Mouse (Mus musculus): ENCODE results near the gene Ripor3.
"Not testable (repeated sequence)": the region's sequence is repeated elsewhere in the genome, so short reads cannot be mapped to it uniquely, and the experiment has no call there.

The Ripor3 gene

GRCm38 (mm10) chr2:168009936-168010668, at the start of gene Ripor3:
Gene Ripor3, minus strand, starts transcription at chr2:168010618.
- DNase-seq (ENCODE audit: low spot score) = peak; percentile 60

DNA sequence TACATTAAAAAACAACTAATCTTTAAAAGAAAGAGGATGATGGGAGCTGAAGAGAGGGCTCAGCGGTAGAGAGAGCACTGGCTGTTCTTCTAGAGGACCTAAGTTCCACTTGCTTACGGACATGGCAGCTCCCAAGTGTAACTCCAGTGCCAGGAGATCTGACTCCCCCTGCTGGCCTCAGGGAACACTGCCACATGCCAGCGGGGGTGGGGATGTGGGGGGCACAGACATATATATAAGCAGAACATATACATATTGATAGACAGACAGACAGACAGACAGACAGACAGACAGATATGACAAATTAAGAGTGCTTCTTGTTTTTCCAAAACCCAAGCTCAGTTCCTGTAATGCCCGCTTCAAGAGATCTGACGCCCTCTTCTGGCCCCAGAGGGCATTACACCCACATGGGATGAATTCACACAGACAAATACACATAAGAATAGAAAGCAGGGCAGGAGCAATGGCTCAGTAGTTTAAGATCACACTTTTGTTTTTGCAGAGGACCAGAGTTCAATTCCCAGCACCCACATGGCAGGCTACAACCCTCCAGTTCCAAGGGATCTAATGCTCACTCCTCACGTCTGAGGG, 48.9 kb upstream of the Ripor3 start:
- no peak for DNase-seq (ENCODE audit: low spot score)

DNA sequence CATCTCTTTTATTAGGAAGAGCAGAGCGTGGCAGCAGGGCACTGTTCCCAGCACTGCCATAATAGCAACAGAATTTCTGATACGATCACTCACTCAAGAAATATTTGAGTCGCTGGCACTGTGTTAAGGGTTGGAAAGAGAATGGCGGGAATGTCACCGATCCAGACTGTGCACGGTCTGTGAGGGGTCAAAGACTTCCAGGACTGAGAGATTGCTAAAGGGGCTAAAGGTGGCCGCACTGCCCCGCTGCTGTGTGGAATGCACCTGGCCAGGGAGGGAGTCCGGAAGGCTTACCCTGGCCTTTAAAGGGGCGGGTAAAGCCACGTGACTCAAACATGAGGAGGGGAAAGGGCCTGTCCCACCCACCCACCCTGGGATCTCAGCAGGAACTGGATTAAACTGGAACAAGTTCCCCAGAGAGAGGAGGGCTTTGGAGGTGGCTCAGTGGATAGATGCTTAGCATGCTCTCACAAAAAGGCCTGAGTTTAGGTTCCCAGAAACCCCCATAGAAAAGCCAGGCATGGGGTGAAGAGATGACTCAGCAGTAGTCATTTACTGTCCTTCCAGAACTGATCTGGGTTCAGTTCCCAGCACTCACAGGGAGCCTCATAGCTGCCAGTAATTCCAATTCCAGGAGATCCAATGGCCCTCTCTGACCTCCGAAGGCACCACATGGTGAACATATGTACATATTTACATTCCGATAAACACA, 48.2 kb upstream of the Ripor3 start:
- no peak for DNase-seq (ENCODE audit: low spot score)

- not testable (repeated sequence) for DNase-seq (ENCODE audit: low spot score)
Observed at GRCm38 (mm10) chr2:168057876-168058275, 47.5 kb upstream of the Ripor3 start.

DNA sequence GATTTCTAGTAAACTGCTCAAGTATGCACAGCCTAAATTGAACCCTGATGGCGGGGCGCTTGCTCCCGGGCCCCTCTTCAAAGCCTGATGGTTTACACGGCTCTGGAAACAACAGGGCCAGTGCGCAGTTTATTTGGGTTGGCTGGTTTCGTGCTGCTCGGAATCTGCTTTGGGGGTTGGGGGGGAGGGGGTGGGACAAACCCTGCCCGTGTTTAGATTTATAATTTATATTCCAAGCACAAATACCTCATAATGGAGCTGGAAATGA, 46.2 kb upstream of the Ripor3 start:
- DNase-seq (ENCODE audit: low spot score) = no peak

- no peak for DNase-seq (ENCODE audit: low spot score)
Observed at GRCm38 (mm10) chr2:168055910-168056665, 45.7 kb upstream of the Ripor3 start.

DNA sequence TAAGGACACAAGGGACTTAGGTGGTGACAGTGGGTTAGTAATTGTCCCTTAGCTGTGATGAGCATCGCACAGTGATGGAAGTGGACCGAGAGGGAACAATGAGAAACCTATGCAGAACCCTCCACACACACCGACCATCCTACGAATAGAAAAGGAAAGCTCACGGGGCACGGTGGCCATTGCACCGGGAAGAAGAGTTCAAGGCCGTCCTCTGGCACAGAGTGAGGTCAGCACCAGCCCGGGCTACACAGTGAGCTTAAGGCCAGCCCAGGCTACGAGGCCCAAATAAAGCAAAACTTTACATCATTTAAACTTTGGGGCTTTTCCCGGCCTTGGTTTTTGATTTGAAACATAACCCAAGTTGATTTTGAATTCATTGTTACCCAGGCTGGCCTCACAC, 43.7 kb upstream of the Ripor3 start:
- DNase-seq (ENCODE audit: low spot score) = no peak

DNA sequence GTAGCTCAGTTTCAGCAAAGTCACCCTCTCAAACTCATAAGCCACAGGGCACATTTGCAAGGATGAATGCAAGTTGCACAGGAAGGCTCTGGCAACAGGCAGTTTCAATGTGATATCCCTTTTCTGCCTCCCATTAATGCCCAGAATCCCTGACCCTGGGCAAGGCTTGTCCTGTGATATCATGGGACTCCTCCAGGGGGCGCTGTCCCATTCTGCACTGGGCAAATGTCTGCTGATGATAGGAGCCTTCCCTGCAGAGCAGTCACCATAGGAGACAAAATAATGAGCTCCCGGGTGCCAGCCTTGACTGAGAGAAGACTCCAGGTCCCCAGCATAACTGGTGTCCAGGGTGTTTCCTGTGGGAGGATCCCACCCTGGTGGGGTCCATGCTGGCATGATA, 42.3 kb upstream of the Ripor3 start:
- peak; percentile 18 for DNase-seq (ENCODE audit: low spot score)

DNA sequence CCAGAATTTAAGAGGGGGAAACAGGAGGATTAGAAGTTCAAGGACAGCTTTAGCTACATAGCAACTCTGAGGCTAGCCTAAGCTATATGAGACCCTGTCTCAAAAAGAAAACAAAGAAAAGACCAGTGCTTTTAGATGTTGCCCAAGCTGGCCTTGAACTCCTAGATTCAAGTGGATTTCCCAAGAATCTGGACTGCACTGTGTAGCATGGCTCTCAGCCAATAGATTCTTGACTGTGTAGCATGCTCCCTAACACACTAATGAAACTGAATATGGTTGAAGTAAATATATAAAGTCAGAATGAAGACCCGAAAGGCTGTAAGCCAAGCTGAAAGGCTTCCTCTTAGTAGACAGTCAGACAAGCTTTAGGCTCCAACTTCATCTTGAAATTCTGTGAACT, 41.7 kb upstream of the Ripor3 start:
- no peak for DNase-seq (ENCODE audit: low spot score)

GRCm38 (mm10) chr2:168050000-168050942, 39.9 kb upstream of the Ripor3 start:
- DNase-seq (ENCODE audit: low spot score) = no peak

- no peak for DNase-seq (ENCODE audit: low spot score)
Observed at GRCm38 (mm10) chr2:168049002-168049635, 38.7 kb upstream of the Ripor3 start.

- DNase-seq (ENCODE audit: low spot score) = no peak
Observed at GRCm38 (mm10) chr2:168046467-168046866, 36.0 kb upstream of the Ripor3 start.

GRCm38 (mm10) chr2:168045771-168046170, 35.4 kb upstream of the Ripor3 start:
- no peak for DNase-seq (ENCODE audit: low spot score)

GRCm38 (mm10) chr2:168045357-168045756, 34.9 kb upstream of the Ripor3 start:
- no peak for DNase-seq (ENCODE audit: low spot score)

DNA sequence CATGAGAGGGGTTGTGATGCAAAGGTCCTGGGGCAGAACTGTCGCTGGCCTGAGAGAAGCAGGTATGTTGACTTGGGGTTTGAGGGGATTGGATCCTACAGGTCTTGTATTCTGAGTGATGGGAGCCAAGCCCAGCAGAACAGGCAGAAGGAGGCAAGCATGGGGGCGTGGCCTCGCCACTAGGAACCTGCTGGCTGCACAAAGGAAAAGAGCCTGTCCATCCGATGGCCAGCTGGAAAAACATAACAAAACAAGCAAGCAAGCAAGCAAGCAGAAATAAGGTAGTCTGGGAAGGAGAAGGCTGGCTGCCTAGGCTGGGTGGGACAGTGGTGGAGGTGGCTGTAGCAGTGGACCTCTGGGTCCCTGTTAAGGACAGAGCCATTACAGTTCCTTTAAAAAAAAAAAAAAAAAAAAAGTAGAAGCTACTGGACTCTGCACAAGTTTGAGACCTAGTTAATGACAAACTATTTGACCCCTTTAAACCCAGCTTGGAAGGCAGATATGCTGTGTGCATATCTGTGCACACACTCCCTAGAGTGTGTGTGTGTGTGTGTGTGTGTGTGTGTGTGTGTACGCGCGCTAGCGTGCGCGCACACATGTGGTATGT, 34.4 kb upstream of the Ripor3 start:
- DNase-seq (ENCODE audit: low spot score) = no peak

- no peak for DNase-seq (ENCODE audit: low spot score)
Observed at GRCm38 (mm10) chr2:168042019-168042418, 31.6 kb upstream of the Ripor3 start.

GRCm38 (mm10) chr2:168040751-168041150, 30.3 kb upstream of the Ripor3 start:
- DNase-seq (ENCODE audit: low spot score) = no peak

DNA sequence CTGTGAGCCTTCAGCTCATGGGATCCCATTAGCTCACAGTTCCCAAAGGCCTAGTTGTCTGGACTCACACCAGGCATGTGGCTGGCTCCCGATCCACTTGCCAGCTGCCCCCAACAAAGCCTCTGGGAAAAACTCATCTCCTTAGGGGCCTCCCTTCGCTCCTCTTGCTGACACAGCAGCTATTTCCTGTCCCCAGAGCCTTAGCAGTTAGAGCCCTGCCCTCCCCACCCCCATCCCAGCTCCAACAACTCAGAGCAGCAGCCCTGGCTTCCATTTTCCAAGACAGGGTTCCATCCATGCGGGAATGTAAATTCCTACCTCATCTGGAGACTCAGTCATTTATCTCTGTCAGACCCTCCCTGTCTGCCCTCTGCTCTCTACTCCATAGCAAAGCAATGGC, 26.6 kb upstream of the Ripor3 start:
- no peak for DNase-seq (ENCODE audit: low spot score)

DNA sequence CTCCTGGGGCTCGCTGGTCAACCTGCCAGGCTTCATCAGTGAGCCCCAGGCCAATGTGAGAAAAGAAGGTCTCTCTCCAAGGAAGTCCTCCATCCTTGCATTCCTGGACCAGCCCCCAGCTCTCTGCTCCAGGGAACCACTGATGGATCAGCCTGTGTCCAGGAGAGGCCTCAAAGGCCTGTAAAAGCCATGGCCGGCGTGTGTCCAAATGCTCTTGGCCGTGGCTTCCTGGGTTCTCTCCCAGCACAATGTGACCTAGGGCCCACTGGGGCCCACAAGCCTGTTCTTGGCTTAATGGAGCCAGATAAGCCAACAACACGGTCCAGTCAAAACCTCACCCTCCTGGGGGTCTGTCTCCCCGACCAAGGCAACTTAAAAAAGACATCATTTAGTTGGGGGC, 25.5 kb upstream of the Ripor3 start:
- no peak for DNase-seq (ENCODE audit: low spot score)

- DNase-seq (ENCODE audit: low spot score) = no peak
Observed at GRCm38 (mm10) chr2:168033905-168034304, 23.5 kb upstream of the Ripor3 start.

DNA sequence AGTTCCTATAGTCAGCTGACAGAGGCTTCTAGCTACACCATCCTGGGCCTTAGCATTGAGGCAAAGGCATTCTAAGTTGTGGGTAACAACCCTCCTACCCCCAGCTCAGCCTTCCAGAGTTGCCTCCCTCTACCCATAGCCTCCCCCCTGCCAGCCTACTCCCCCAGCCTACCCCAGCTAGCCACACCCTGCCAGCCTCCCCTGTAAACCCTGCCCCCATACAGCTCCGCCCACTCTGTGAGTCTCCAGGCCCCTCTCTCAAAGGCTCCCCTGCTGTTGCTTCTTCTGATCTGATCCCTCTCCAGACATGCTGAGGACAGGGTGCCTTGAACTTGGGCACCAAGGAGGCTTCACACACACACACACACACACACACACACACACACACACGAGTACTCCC, 21.4 kb upstream of the Ripor3 start:
- DNase-seq (ENCODE audit: low spot score) = no peak
